Mouse (Mus musculus) hindlimb bud, embryonic 11.5 days (tissue): ENCODE measurements around the gene Cbln3.

ENCODE experiments used
- DNase-seq: peaks from one replicate; pipeline ENCODE4 v3.0.0-alpha.2; 2012; ENCODE audit warnings: low read depth, low spot score; ENCODE audit errors: extremely low spot score

Gene Cbln3

GRCm38 (mm10) chr14:55884166-55884565 lies at the start of gene Cbln3:
Gene Cbln3 (minus strand): TSS chr14:55884392.
- DNase-seq = no peak

- no peak for DNase-seq
These were observed 49.4 kb upstream of the Cbln3 start for GRCm38 (mm10) chr14:55933586-55933985.

- no peak for DNase-seq
These were observed 45.2 kb upstream of the Cbln3 start for GRCm38 (mm10) chr14:55929263-55929997.

DNA sequence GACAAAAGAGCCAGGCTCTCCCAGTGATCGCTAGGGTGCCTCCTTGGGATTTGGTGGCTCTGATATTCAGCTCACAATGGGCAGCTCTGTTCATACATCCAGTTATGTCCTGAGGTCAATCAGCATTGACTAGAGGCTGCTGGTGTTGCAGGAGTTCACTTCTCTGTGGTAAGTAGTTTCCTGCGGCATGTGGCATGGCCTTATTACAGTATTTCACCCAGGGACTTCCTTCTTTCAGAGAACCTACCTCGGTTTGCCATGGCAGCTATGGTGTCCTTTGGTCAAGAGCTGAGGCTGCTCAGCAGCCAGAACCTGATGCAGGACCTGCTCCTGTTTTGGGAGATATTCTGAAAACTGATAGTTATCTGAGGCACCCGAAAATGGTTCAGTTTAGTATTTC lies 42.7 kb upstream of the Cbln3 start:
- DNase-seq = no peak

- no peak for DNase-seq
These were observed 38.5 kb upstream of the Cbln3 start for GRCm38 (mm10) chr14:55922475-55923232.

DNA sequence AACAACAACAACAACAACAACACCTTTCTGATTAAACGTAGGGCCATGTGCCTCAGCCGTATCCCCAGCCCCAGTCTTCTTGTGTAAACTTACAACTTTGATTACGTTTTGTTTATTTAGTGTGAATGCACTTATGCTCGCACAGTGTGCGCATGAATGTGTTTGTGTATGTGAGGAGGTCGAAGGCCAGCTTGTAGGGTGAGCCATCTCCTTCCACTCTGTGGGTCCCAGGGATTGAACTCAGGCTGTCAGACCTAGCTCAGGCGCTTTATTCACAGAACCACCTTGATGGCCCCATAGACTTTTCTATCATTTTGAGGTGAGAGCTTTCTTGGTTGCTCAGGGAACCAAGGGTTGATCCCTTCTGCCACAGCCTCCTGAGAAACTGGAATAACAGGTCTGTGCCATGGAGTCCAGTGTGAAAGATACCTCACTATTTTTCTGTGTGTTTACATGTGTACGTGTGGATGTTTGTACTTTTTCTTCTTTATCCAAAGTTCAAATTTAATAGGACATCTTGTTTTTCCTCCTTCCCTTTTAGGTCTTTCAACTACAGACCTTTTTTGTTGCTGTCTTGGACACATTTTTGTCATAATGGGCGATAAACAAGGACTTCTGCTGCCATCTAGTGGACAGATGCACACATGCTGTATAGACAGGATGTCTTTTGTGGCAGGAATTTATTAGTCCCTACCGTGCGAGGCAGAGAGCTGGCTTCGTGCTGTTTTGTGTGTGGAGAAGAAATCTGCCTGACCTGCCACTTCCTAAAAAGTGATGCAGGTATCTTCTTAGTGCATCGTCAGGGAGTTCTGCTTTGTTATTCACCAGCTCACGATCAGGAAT lies 34.3 kb upstream of the Cbln3 start:
- DNase-seq = peak; percentile 99

DNA sequence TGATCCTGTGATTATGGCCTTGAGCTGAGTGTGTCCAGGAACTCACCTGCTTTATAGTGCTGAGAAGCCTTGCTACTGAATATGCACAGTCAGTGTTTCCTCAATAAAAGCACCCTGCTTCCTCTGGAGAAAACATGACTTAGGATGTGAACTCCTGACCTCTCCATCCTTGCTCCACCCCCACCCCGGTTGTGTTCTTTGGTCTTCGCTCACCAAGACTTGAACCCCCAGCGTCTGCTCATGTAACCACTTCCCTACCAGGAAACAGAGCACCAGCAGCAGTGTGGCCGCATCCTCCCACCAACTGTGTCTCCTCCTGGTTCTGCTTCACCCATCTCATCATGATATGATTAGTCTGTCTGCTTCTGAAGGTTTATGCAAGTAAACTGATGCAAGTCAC lies 29.2 kb upstream of the Cbln3 start:
- DNase-seq = no peak

DNA sequence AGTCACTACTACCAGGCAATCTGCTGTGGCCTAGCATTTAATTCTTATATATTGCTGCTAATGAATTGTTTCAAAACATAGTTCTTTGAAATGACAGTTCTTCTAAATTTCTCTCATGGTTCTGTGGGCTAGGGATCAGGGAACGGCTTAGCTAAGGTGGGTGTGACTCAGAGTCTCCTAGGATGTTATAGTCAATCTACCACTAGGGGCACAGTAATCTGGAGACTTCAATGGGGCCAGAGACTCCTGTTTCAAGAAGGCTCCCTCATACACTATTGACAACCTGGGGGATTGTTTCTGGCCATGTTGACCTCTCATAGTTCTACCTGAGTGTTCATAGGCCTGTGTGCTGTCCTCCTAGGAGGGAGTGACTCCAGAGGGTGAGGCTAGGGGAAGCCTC lies 21.3 kb upstream of the Cbln3 start:
- no peak for DNase-seq

- DNase-seq = no peak
These were observed 16.2 kb upstream of the Cbln3 start for GRCm38 (mm10) chr14:55900414-55900755.

DNA sequence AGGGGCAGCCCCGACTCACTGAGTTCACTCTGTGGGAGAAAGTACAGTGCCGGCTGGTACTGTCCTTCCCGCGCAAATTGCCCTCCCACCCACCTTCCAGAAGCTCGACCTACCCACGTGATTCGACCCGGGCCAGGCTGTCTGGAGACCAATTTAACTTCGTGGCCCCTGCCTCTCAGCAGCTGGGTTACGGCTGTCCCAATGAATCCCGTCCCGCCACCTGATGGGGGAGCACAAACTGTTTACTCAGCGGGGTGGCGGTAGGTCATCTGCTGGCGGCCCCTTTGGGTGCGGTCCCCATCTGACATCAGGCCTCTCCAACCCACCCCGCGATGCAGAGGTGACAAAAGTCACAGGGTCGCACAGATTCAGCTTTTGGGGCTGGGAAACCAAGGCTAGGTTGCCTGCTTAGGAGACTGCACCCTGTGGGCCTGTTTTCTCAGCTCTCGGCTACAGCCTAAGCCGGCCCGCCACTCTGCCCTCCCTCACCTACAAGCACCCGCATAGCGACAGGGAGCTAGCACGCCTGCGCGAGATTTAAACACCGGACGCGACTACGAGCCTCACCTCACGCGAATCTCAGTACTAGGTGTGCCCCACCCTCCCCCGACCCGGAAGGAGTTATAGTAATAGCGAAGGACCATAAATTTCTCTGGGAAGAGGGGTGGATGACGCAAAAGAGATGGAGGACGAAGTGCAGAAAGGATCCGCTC lies 15.7 kb upstream of the Cbln3 start, which contains the start of gene Sdr39u1:
TSS of gene Sdr39u1 (minus strand) at position 593 of the 713 bp plus-strand sequence.
- DNase-seq = no peak

- DNase-seq = no peak
These were observed 14.8 kb upstream of the Cbln3 start for GRCm38 (mm10) chr14:55898947-55899346.

- no peak for DNase-seq
These were observed 13.5 kb upstream of the Cbln3 start for GRCm38 (mm10) chr14:55897671-55898070.

GRCm38 (mm10) chr14:55886571-55887382 lies 2.6 kb upstream of the Cbln3 start:
- no peak for DNase-seq

GRCm38 (mm10) chr14:55885791-55886271 lies 1.6 kb upstream of the Cbln3 start:
- no peak for DNase-seq

- DNase-seq = no peak
These were observed 1.1 kb upstream of the Cbln3 start for GRCm38 (mm10) chr14:55885114-55885790.

DNA sequence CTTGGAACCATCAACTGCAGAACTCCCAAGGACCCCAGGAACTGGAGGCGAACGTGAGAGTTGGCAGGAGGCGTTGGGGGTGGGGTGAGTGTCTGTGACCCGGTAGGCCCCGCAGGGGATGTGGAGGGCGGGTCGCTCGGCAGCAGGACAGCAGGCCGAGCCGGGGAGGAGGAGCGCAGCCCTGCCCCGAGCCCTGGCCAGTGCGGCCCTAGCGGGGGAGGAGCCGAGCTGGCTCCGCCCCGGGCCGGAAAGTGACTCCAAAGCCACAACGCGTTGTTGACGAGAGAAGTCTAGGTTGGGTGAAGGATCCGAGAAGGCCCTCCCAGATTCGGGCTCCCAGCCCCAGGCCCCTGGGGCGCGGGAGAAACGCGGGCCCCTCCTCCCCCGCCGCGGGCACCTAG lies 521 bp upstream of the Cbln3 start, which contains the start of gene Khnyn:
TSS of gene Khnyn (plus strand) at position 235 of the 401 bp plus-strand sequence.
- DNase-seq = no peak

DNA sequence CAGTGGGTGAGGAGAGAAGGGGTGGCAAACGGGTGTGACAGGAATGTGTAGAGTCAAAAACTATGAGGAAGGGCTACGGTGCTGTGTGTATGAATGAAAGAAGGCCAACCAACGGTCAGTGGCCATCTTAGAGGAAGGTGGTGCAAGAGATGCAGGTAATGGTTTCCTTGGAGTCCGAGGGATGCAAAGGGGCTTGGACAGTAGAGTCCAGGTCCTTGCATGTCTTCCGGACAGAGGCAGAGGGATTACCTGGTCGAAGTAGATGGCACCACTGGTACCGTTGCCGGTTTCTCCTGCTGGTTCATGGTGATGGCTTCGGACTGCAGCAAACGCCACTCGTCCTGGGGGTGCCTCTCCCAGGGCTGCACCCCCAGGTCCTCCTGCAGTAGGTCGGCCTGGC lies 529 bp downstream of the Cbln3 start:
- DNase-seq = no peak

DNA sequence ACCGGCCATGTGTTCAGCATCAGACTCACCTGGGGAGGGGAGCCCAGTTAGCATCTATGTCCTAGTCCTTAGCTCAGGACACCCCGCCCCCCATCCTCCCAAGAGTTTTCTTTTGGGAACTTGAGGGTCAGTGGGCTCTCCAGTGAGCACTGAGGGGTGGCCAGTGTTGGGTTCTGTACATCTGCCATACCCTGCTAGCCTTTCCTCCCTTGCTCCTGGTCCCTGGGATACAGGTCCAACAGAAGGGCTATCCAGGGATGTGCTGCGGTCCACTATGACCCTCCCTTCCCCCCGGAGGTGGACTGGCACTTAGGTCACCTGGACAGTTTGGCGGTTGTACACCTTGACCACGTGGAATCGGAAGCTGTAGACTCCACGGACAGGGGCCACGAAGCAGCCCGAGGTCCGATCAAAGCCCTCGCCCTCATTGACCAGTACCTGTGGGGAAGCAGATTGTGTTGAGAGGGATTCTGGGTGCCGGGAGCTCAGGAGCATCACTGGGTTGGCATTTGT lies 987 bp downstream of the Cbln3 start:
- no peak for DNase-seq

DNA sequence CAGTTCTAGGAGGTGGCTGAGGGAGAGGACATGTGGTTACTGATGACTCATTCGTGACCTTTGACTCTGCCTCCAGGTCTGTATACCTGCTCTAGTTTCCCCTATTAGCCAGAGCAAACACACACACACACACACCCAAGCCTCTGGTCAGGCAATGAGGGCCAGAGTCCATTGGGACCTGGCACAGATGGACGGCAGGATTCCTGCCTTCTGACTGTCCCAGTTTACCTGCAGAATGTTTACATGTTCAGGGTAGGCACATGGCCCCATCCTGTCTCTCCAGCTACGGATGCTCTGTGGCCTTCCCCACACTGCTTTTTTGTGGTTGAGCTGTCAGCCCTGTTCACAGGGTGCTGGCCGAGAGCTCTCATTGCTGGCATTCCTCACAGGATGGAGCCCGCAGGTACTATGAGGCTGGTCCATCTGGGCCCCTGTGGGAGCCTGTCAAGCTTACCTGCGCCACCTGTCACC lies 2.0 kb downstream of the Cbln3 start:
- DNase-seq = no peak
